Mouse (Mus musculus): ENCODE results near the gene Zfp467. TPM values are rescaled to one million over a fixed set of nuclear protein-coding genes. Genes with fewer than 3 reads are reported as not detected.
A peak's percentile ranks its signal among the peaks of the same experiment; 100 is the strongest.

Gene Zfp467
- polyA plus RNA-seq, 1 experiment from 2014 or later, result 30.8 TPM

- Histone ChIP-seq H3K36me3 (ENCODE audit: control insufficient read depth, insufficient read depth, low read length) (peaks cover 16% of the 10 kb centered on the region; the same call in 1 of the 2 replicates), H3K9me3 (ENCODE audit: control insufficient read depth, low read depth, low read length) (no peaks in the 10 kb centered on the region), H3K9ac (replicated peaks; ENCODE audit: low read depth, low read length) (no peak overlapping the region), H3K27me3 (ENCODE audit: control insufficient read depth, insufficient read depth, low read length) (no peaks in the 10 kb centered on the region), H3K4me2 (replicated peaks; ENCODE audit: low read depth, low read length) (no peak overlapping the region), H3K27ac (ENCODE audit: low read length) (no peak overlapping the region), H3K4me1 (ENCODE audit: control insufficient read depth, insufficient read depth, low read length) (no peaks in the 10 kb centered on the region), H3K4me3 (ENCODE audit: low read depth, low read length) (no peak overlapping the region)
- ATAC-seq (ENCODE audit: insufficient number of reproducible peaks, insufficient read depth, low FRiP score, low read depth), result no peak
- WGBS, result 13% methylated on average over 2 of the region's 2 CpGs
These were observed 25.0 kb downstream of the Zfp467 start for GRCm38 (mm10) chr6:48420647-48421046.

GRCm38 (mm10) chr6:48416486-48416885, 29.1 kb downstream of the Zfp467 start:
- Histone ChIP-seq H3K9me3 (ENCODE audit: control insufficient read depth, low read depth, low read length) (no peaks in the 10 kb centered on the region), H3K27ac (ENCODE audit: low read length) (no peak overlapping the region), H3K36me3 (ENCODE audit: control insufficient read depth, insufficient read depth, low read length) (peaks cover 53% of the 10 kb centered on the region), H3K27me3 (ENCODE audit: control insufficient read depth, insufficient read depth, low read length) (no peaks in the 10 kb centered on the region), H3K9ac (replicated peaks; ENCODE audit: low read depth, low read length) (no peak overlapping the region), H3K4me1 (ENCODE audit: control insufficient read depth, insufficient read depth, low read length) (no peaks in the 10 kb centered on the region), H3K4me2 (replicated peaks; ENCODE audit: low read depth, low read length) (no peak overlapping the region), H3K4me3 (ENCODE audit: low read depth, low read length) (no peak overlapping the region)
- 76% methylated on average over 2 of the region's 2 CpGs for WGBS
- ATAC-seq (ENCODE audit: insufficient number of reproducible peaks, insufficient read depth, low FRiP score, low read depth), result no peak

GRCm38 (mm10) chr6:48415636-48416035, 30.0 kb downstream of the Zfp467 start:
- 93% methylated on average over 7 of the region's 7 CpGs for WGBS
- H3K36me3 ChIP-seq (ENCODE audit: control insufficient read depth, insufficient read depth, low read length), result peaks cover 62% of the 10 kb centered on the region
- H3K9ac ChIP-seq (replicated peaks; ENCODE audit: low read depth, low read length), result no peak overlapping the region
- no peak overlapping the region for H3K4me3 ChIP-seq (ENCODE audit: low read depth, low read length)
- H3K27ac ChIP-seq (ENCODE audit: low read length), result no peak overlapping the region
- no peaks in the 10 kb centered on the region for H3K4me1 ChIP-seq (ENCODE audit: control insufficient read depth, insufficient read depth, low read length)
- no peaks in the 10 kb centered on the region for H3K9me3 ChIP-seq (ENCODE audit: control insufficient read depth, low read depth, low read length)
- no peak for ATAC-seq (ENCODE audit: insufficient number of reproducible peaks, insufficient read depth, low FRiP score, low read depth)
- H3K27me3 ChIP-seq (ENCODE audit: control insufficient read depth, insufficient read depth, low read length), result no peaks in the 10 kb centered on the region
- H3K4me2 ChIP-seq (replicated peaks; ENCODE audit: low read depth, low read length), result no peak overlapping the region

- H3K9me3 ChIP-seq (ENCODE audit: control insufficient read depth, low read depth, low read length), result no peaks in the 10 kb centered on the region
- WGBS, result 81% methylated on average over 1 of the region's 1 CpGs
- H3K27ac ChIP-seq (ENCODE audit: low read length), result no peak overlapping the region
- H3K36me3 ChIP-seq (ENCODE audit: control insufficient read depth, insufficient read depth, low read length), result peaks cover 68% of the 10 kb centered on the region
- H3K27me3 ChIP-seq (ENCODE audit: control insufficient read depth, insufficient read depth, low read length), result no peaks in the 10 kb centered on the region
- no peak overlapping the region for H3K9ac ChIP-seq (replicated peaks; ENCODE audit: low read depth, low read length)
- no peak overlapping the region for H3K4me2 ChIP-seq (replicated peaks; ENCODE audit: low read depth, low read length)
- no peaks in the 10 kb centered on the region for H3K4me1 ChIP-seq (ENCODE audit: control insufficient read depth, insufficient read depth, low read length)
- H3K4me3 ChIP-seq (ENCODE audit: low read depth, low read length), result no peak overlapping the region
- ATAC-seq (ENCODE audit: insufficient number of reproducible peaks, insufficient read depth, low FRiP score, low read depth), result no peak
These were observed 30.7 kb downstream of the Zfp467 start for GRCm38 (mm10) chr6:48414886-48415285.

GRCm38 (mm10) chr6:48413081-48413480, 32.5 kb downstream of the Zfp467 start:
- H3K4me2 ChIP-seq (replicated peaks; ENCODE audit: low read depth, low read length), result no peak overlapping the region
- WGBS, result 79% methylated on average over 10 of the region's 10 CpGs
- no peak overlapping the region for H3K9ac ChIP-seq (replicated peaks; ENCODE audit: low read depth, low read length)
- H3K4me1 ChIP-seq (ENCODE audit: control insufficient read depth, insufficient read depth, low read length), result no peaks in the 10 kb centered on the region
- no peaks in the 10 kb centered on the region for H3K9me3 ChIP-seq (ENCODE audit: control insufficient read depth, low read depth, low read length)
- H3K36me3 ChIP-seq (ENCODE audit: control insufficient read depth, insufficient read depth, low read length), result peaks cover 86% of the 10 kb centered on the region
- H3K27ac ChIP-seq (ENCODE audit: low read length), result 0 out of 2 replicates have a peak overlapping the region, but pooled peaks have one; percentile 15
- no peaks in the 10 kb centered on the region for H3K27me3 ChIP-seq (ENCODE audit: control insufficient read depth, insufficient read depth, low read length)
- no peak overlapping the region for H3K4me3 ChIP-seq (ENCODE audit: low read depth, low read length)
- ATAC-seq (ENCODE audit: insufficient number of reproducible peaks, insufficient read depth, low FRiP score, low read depth), result no peak

GRCm38 (mm10) chr6:48412662-48413061, 33.0 kb downstream of the Zfp467 start:
- no peaks in the 10 kb centered on the region for H3K27me3 ChIP-seq (ENCODE audit: control insufficient read depth, insufficient read depth, low read length)
- no peak overlapping the region for H3K27ac ChIP-seq (ENCODE audit: low read length)
- H3K9ac ChIP-seq (replicated peaks; ENCODE audit: low read depth, low read length), result no peak overlapping the region
- H3K4me2 ChIP-seq (replicated peaks; ENCODE audit: low read depth, low read length), result no peak overlapping the region
- H3K36me3 ChIP-seq (ENCODE audit: control insufficient read depth, insufficient read depth, low read length), result peaks cover 90% of the 10 kb centered on the region
- WGBS, result 81% methylated on average over 3 of the region's 3 CpGs
- no peaks in the 10 kb centered on the region for H3K4me1 ChIP-seq (ENCODE audit: control insufficient read depth, insufficient read depth, low read length)
- no peak overlapping the region for H3K4me3 ChIP-seq (ENCODE audit: low read depth, low read length)
- ATAC-seq (ENCODE audit: insufficient number of reproducible peaks, insufficient read depth, low FRiP score, low read depth), result no peak
- H3K9me3 ChIP-seq (ENCODE audit: control insufficient read depth, low read depth, low read length), result no peaks in the 10 kb centered on the region

GRCm38 (mm10) chr6:48412147-48412546, 33.5 kb downstream of the Zfp467 start:
- H3K4me3 ChIP-seq (ENCODE audit: low read depth, low read length), result no peak overlapping the region
- no peaks in the 10 kb centered on the region for H3K27me3 ChIP-seq (ENCODE audit: control insufficient read depth, insufficient read depth, low read length)
- no peaks in the 10 kb centered on the region for H3K9me3 ChIP-seq (ENCODE audit: control insufficient read depth, low read depth, low read length)
- H3K27ac ChIP-seq (ENCODE audit: low read length), result no peak overlapping the region
- no peak overlapping the region for H3K9ac ChIP-seq (replicated peaks; ENCODE audit: low read depth, low read length)
- H3K36me3 ChIP-seq (ENCODE audit: control insufficient read depth, insufficient read depth, low read length), result peaks cover 95% of the 10 kb centered on the region
- no peak overlapping the region for H3K4me2 ChIP-seq (replicated peaks; ENCODE audit: low read depth, low read length)
- WGBS, result 90% methylated on average over 4 of the region's 4 CpGs
- no peaks in the 10 kb centered on the region for H3K4me1 ChIP-seq (ENCODE audit: control insufficient read depth, insufficient read depth, low read length)
- ATAC-seq (ENCODE audit: insufficient number of reproducible peaks, insufficient read depth, low FRiP score, low read depth), result no peak

GRCm38 (mm10) chr6:48411193-48412092, 34.2 kb downstream of the Zfp467 start:
- Histone ChIP-seq H3K27me3 (ENCODE audit: control insufficient read depth, insufficient read depth, low read length) (no peaks in the 10 kb centered on the region), H3K4me3 (ENCODE audit: low read depth, low read length) (no peak overlapping the region), H3K27ac (ENCODE audit: low read length) (no peak overlapping the region), H3K36me3 (ENCODE audit: control insufficient read depth, insufficient read depth, low read length) (peaks cover 94% of the 10 kb centered on the region), H3K4me2 (replicated peaks; ENCODE audit: low read depth, low read length) (no peak overlapping the region), H3K4me1 (ENCODE audit: control insufficient read depth, insufficient read depth, low read length) (no peaks in the 10 kb centered on the region), H3K9me3 (ENCODE audit: control insufficient read depth, low read depth, low read length) (no peaks in the 10 kb centered on the region), H3K9ac (replicated peaks; ENCODE audit: low read depth, low read length) (no peak overlapping the region)
- no peak for ATAC-seq (ENCODE audit: insufficient number of reproducible peaks, insufficient read depth, low FRiP score, low read depth)
- 89% methylated on average over 6 of the region's 6 CpGs for WGBS
